Mouse (Mus musculus): ENCODE measurements around the gene Spata31d1b.
"Not testable (repeated sequence)": the region's sequence is repeated elsewhere in the genome, so short reads cannot be mapped to it uniquely, and the experiment has no call there.

The Spata31d1b gene

DNA sequence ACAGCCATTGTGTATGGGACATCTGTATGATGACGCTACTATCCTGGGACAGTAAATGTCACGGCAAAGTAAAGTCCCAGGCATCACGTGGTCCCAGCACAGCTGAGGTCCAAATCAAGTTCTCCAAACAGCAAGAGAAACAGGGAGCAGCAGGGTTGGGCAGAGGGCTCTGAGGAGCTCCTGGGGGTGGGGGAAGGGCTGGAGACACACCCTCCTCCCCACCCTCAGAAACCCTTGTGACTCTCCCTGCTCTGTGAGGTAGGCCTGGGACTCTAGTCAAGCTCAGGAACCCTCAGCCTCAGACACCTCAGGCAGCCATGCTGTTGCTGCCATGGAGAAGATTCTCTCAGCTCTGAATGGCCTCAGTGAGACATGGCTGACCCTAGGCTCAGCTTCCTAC lies at the start of gene Spata31d1b:
Spata31d1b (plus strand) TSS at position 301 of the 400 bp plus-strand sequence.
- not testable (repeated sequence) for TF ChIP-seq GATA4 (IDR thresholded peaks at IDR 0.05; ENCODE audit: insufficient replicate concordance, low read length)

DNA sequence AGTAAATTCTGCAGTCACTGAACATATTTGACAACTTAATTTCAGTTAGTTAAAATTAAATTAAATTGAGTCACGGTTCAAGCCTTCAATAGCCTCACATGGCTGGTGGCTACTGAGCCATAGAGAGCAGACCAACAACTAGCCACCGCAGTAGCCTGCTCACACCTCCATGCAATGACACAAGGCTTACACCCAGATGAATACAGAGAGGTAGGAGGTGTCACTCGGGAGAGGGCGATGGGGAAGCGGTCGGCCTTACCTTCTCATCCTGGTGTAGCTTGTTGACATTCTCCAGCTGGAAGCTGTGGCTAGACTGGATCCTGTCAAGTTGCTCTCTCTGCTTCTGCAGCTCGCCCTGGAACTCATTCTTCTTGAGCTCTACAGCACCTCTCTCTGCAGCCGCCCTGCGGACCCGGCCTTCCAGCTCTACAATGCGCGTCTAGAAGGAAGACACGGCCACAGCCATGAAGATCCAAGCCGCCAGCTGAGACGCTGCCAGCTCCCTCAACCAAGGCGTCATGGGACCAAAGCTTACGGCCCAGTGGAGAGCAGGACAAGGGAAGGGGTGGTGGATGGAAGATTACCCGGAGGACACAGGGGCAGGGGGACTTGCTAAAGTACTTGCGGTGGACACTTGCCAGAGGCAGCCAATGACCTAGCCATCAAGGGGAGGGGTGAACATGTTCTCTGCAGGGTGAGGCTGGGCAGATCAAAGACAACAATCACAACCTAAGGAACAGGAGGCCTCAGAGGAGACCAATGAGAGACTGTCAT lies 48.0 kb upstream of the Spata31d1b start:
- TF ChIP-seq GATA4 (IDR thresholded peaks at IDR 0.05; ENCODE audit: insufficient replicate concordance, low read length) = no peak

DNA sequence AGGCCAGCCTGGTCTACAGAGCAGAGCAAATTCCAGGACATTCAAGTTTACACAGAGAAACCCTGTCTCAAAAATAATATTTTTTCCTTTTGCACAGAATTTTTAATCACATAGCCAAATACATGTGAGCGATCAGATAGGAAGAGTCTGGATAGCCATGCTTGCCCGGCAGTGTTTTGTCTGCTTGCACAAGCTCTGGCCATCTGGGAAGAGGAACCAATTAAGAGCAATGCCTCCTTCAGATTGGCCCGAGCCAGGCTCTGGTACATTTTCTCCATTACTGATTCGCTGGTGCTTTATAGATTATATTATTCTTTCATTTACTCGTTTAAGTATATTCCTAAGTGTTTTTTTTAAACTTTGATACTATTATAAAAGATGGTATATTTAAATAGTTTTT lies 44.3 kb upstream of the Spata31d1b start:
- TF ChIP-seq GATA4 (IDR thresholded peaks at IDR 0.05; ENCODE audit: insufficient replicate concordance, low read length) = no peak

DNA sequence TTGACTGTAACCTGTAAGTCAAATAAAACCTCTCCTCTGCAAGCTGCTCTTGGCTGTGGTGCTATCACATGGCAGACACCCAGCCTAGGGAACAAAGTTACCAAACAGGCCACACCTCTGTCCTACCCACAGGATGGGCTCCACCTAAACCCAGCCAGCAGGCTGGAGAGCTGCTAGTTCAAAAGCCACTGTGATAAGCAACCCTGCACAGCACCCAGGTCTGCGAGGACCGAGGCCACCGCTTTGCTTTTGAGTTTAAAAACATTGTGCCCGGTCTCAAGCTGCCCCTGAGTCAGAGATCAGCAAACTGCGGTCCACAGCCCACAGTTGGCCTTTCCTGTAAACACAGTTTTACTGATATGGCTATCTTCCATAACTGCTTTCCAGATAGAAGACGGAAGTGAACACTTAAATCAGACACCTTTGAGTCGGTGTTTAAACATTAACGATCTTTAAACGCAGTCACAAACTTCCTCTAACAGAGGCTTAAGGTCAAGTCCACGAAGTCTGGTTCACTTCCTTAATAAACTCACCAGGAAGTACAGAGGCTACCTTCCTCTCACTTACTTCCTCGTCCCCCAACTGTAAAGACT lies 43.5 kb upstream of the Spata31d1b start:
- TF ChIP-seq GATA4 (IDR thresholded peaks at IDR 0.05; ENCODE audit: insufficient replicate concordance, low read length) = peak; percentile 85; the same call in 1 of the 2 replicates

DNA sequence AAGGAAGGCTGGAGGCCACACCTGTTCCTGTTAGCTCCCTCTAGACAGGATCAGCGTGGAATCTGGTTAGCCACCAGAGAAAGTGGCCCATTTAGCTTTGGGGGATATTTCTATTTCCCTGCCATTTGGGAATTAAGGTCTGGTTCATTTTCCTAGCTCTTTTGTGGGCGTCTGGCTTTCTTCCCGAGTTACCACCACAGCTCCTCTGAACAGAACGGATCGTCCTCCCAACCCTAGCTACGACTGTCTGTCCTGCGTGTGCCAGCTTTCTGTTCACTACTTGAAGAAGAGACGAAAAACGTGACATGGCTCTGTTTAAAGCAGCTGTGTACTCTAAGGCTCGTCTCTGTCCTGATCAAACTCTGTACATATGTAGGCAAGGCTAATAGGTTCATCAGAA lies 42.1 kb upstream of the Spata31d1b start:
- TF ChIP-seq GATA4 (IDR thresholded peaks at IDR 0.05; ENCODE audit: insufficient replicate concordance, low read length) = no peak

DNA sequence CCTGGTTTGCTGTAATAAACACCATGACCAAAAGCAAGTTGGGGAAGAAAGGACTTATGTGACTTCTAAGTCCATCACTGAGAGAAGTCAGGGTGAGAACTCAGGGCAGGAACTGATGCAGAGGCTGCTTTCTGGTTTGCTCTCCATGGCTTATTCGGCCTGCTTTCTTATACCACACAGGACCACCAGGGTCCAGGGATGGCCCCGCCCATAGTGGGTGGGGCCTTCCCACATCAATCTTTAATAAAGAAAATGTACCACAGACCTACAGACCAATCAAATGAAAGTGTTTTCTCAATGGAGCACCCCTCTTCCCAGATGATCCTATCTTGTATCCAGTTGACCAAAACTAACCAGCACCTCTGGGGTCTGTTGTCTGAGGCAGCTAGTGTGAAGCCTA lies 40.6 kb upstream of the Spata31d1b start:
- TF ChIP-seq GATA4 (IDR thresholded peaks at IDR 0.05; ENCODE audit: insufficient replicate concordance, low read length) = no peak

DNA sequence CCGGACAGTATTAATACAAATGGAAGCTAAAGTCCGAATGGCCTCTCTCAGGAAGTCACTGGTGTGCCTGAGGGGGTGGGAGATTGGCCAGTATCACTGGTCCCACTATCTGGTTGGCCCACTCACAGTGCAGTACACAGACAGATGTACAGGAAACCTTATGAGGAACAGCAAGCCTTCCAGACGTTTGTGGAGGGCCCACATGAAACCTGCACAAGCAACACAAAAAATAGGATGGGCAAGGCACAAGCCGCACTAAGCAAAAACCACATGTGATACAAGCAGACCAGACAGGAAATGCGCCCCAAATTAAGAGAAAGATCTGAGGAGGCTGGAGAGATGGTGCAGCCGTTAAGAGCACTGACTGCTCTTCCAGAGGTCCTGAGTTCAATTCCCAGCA lies 39.8 kb upstream of the Spata31d1b start:
- no peak for TF ChIP-seq GATA4 (IDR thresholded peaks at IDR 0.05; ENCODE audit: insufficient replicate concordance, low read length)

DNA sequence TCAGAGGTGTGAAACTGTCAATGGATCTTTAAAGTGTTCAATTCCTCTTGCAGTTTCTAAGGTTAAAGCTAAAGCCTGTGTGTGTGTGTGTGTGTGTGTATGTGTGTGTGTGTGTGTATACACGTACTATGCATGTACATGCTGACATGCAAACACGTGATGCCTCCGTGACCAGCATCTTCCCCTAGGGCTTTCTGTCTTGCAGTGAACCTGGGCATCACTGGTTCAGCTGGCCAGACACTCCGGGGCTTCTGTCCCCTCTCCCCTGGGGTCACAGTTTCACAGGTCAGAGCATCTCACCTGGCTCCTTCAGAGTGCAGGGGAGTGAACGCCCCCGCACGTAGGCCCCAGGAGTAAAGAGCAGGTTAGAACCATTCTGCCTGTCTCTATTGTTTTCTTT lies 38.5 kb upstream of the Spata31d1b start:
- no peak for TF ChIP-seq GATA4 (IDR thresholded peaks at IDR 0.05; ENCODE audit: insufficient replicate concordance, low read length)

DNA sequence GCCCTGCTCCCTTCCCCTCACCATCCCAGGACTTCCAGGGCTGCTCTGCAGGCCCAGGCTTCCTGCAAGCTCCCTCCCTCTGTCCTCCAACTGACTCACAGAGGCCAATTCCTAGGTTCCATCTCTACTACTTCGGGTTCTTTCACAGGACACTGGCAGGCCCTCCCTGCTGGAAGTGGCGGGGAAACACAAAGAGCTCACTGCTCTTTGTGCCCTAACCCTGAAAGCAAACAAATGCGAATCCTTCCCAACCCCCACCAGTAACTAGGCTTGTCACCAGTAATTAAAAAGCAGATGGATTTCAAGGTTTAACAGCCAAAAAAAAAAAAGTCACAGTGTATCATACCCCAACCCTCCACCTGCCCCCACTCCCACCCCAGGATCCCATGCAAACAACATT lies 37.9 kb upstream of the Spata31d1b start:
- no peak for TF ChIP-seq GATA4 (IDR thresholded peaks at IDR 0.05; ENCODE audit: insufficient replicate concordance, low read length)

DNA sequence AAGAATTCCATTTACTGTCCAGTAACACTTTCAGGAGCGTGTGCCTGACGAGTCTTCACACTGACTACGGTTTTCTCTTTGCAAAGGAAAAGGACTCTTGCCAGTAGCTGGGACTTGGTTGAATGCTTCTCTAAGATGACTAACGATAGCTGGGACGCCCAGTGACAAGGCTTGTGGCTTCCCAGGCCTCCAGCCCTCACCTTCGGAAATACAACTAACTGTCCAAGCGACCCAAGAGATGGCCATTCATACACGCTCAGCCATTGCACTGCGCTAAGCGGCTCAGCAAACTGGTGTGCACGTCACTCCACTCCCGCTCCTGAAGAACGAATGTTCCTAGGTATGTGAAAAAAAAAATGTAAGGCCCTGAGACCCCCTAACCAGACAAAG lies 37.3 kb upstream of the Spata31d1b start:
- TF ChIP-seq GATA4 (IDR thresholded peaks at IDR 0.05; ENCODE audit: insufficient replicate concordance, low read length) = no peak

DNA sequence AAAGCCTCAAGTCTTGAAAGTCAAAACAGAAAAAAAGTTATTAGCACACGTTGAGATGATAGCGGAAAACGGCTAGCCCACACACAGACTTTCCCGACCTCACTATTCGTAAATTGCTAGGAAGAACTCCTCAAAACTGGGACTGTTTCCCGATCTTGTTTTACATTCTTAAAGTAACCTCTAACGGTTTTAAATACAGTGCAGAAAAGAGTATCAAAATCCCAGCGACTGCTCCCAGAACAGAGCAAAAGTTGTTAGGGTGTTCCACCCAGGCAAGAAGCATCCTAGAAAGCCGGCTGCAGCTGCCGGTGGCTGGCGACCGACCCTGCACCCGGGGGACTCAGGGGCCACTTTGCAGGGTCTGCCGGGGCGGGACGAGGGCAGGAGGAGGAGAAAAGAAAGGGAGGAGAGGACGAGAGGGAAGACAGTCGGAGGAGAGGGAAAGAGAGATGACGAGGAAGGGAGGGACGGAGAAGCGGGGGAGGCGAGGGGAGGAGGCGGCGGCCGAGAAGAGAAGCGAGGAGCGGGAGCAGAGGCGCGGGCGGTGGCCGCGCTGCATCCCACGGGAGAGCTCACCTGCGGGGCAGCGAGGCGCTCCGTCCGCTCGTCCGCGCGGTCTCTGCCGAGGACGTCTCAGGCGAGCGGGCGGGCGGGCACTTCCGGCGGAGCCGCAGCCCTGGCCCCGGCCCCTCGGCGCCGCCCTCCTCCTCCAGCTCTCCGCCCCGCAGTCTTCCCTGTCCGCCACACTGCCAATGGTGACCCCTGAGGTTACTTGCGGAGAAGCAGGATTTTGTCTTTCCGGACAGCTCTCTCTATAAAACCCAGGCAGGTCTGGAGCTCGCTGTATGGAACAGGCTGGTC lies 36.7 kb upstream of the Spata31d1b start, which contains the start of gene Golm1:
Golm1 (minus strand) TSS at position 661 of the 861 bp plus-strand sequence.
- no peak for TF ChIP-seq GATA4 (IDR thresholded peaks at IDR 0.05; ENCODE audit: insufficient replicate concordance, low read length)

DNA sequence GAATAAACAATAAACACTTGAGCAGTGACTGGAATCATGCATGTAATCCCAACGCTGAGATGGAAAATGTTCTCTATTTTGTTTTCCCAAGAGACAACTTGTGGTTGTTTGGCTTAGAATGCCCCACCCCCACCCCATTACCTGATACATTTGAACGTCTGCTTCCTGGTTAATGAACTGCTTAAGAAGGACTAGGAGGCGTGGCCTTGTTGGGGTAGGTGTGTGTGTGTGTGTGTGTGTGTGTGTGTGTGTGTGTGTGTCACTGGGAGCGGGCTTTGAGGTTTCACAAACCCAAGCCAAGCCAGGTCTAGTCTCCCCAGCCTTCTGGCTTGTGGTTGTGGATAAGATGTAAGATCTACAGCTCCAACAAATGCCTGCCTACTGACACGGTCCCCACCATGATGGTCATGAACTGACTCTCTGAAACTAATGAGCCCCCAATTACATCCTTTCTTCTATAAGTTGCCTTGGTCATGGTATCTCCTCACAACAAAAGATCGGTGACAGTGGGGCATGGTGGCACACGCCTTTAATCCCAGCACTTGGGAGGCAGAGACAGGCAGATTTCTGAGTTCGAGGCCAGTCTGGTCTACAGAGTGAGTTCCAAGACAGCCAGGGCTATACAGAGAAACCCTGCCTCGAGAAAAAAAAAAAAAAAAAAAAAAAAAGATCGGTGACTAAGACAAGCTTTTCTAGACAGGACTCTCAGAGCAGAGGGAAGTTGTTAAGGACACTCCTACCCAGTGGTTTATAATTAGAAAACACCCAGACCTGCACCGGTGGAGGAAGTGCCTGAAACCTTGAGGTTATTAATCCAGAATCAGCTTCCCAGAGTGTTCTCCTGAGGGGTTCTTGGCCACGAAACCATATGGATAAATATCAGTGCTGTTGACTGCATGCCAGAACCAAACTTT lies 35.5 kb upstream of the Spata31d1b start:
- TF ChIP-seq GATA4 (IDR thresholded peaks at IDR 0.05; ENCODE audit: insufficient replicate concordance, low read length) = no peak

DNA sequence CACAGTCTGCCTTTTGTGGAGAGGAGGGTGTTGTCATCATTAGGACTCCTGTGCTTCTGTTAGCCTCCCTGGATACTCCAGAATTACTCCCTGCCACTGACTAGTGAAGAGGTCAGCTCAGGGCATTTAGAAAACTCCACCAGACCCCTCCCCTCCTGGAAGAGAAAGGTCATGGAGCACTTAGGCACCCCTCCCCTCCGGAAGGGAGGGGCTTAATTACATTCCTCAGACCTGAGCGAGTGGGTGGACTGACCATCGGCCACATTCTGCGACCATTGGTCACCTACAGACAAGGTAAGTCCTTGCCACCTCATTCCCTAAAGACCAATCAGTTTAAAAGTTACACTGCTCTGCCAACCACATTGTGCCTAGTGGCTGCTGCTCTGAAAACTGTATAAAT lies 32.8 kb upstream of the Spata31d1b start:
- TF ChIP-seq GATA4 (IDR thresholded peaks at IDR 0.05; ENCODE audit: insufficient replicate concordance, low read length) = no peak

DNA sequence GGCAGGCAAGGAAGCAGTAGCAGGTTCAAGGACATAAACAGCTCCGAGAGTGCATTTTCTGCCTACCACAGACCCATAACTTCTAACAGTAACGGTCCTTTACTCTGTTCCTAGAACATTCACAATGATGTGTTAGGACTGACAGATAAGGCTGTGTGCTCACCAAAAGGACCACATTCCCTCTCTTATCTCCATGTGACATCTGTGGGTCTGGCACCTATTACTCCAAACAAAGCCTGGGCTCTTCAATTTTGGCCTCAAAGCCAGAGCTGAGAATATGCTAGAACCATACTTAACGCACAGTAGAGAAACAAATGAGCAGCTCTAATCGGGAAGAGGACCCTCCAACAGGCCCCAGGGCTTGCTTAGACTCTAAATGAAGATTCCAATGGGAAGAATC lies 32.2 kb upstream of the Spata31d1b start:
- no peak for TF ChIP-seq GATA4 (IDR thresholded peaks at IDR 0.05; ENCODE audit: insufficient replicate concordance, low read length)

DNA sequence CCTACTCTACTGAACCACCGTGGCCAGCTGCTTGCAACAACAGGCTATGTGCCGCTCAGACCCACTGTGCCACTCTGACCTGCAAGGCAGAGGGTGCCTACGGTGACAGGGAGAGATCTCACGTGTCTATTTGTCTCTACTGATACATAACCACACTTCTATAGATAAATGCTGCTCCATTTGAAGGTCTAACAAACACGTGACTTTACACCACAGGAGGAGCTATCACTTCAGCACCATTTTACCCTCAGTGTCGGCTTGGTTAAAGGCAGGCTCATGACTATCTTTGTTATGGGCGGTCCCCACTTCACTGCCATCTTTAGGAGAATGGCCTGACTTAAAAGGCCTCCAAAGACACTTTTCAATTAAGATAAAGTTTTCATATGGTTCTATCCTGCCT lies 29.5 kb upstream of the Spata31d1b start:
- TF ChIP-seq GATA4 (IDR thresholded peaks at IDR 0.05; ENCODE audit: insufficient replicate concordance, low read length) = no peak

Measured in liver, adult (tissue).